Mouse (Mus musculus) B cell, adult 67 days (primary cell): ENCODE data around the gene Zfp943. TPM values are rescaled to one million over a fixed set of nuclear protein-coding genes. Genes with fewer than 3 reads are reported as not detected.

Experiments used
- total RNA-seq, 2 experiments: library from RNA; stranded (reverse); gene quantifications; 4 replicates each; pipeline ENCODE4 v1.2.4; 2023

Zfp943 gene
- 10 to 100 TPM; 33.8 to 40.5 TPM for total RNA-seq

GRCm38 (mm10) chr17:21962107-21962907 lies at the start of gene Zfp943, which contains the start of gene Zfp942:
Gene Zfp943 (plus strand): TSS chr17:21962552.
Gene Zfp942 (minus strand): TSS chr17:21962464.

Other genes with a start within 250 kb of the Zfp943 start
- gene Zfp229, start 231.8 kb upstream of the Zfp943 start, total RNA-seq, result 1 to 10 TPM; 3.1 to 6.4 TPM
- gene Zfp820, start 116.8 kb upstream of the Zfp943 start, total RNA-seq, result under 1 TPM; 0.32 to 0.53 TPM
- gene Zfp995, start 52.6 kb upstream of the Zfp943 start, total RNA-seq, result 1 to 10 TPM; 1.7 to 3.5 TPM
- 10 to 100 TPM; 22.1 to 22.7 TPM for gene Zfp942, start 88 bp upstream of the Zfp943 start, total RNA-seq
- not detected for gene Zfp947, start 203.6 kb downstream of the Zfp943 start, total RNA-seq